Mouse (Mus musculus) kidney, postnatal 10 days (tissue): ENCODE data around the gene Hsd11b1.

Source experiments
- DNase-seq: peaks from one replicate; pipeline ENCODE4 v3.0.0; 2021; ENCODE audit warnings: mixed read lengths

Hsd11b1 gene

GRCm38 (mm10) chr1:193242238-193242637 is 21.6 kb downstream of the Hsd11b1 start:
- peak; percentile 56 for DNase-seq

GRCm38 (mm10) chr1:193241436-193241835 is 22.4 kb downstream of the Hsd11b1 start:
- no peak for DNase-seq

GRCm38 (mm10) chr1:193238426-193238825 is 25.4 kb downstream of the Hsd11b1 start:
- DNase-seq, result no peak

- no peak for DNase-seq
Observed at GRCm38 (mm10) chr1:193234930-193235329, 28.9 kb downstream of the Hsd11b1 start.

- DNase-seq, result no peak
Observed at GRCm38 (mm10) chr1:193234130-193234645, 29.7 kb downstream of the Hsd11b1 start.

- no peak for DNase-seq
Observed at GRCm38 (mm10) chr1:193232732-193233131, 31.1 kb downstream of the Hsd11b1 start.

- DNase-seq, result no peak
Observed at GRCm38 (mm10) chr1:193230935-193231334, 32.9 kb downstream of the Hsd11b1 start.

GRCm38 (mm10) chr1:193230531-193230930 is 33.3 kb downstream of the Hsd11b1 start:
- no peak for DNase-seq

- no peak for DNase-seq
Observed at GRCm38 (mm10) chr1:193229570-193229969, 34.3 kb downstream of the Hsd11b1 start.

GRCm38 (mm10) chr1:193227537-193227936 is 36.3 kb downstream of the Hsd11b1 start:
- no peak for DNase-seq

GRCm38 (mm10) chr1:193226724-193227522 is 37.0 kb downstream of the Hsd11b1 start:
- DNase-seq, result peak; percentile 44

- no peak for DNase-seq
Observed at GRCm38 (mm10) chr1:193226114-193226513, 37.8 kb downstream of the Hsd11b1 start.

GRCm38 (mm10) chr1:193225531-193225930 is 38.3 kb downstream of the Hsd11b1 start:
- no peak for DNase-seq

- no peak for DNase-seq
Observed at GRCm38 (mm10) chr1:193220408-193220807, 43.5 kb downstream of the Hsd11b1 start.

GRCm38 (mm10) chr1:193216000-193216399 is 47.9 kb downstream of the Hsd11b1 start:
- no peak for DNase-seq

GRCm38 (mm10) chr1:193214053-193214452 is 49.8 kb downstream of the Hsd11b1 start:
- no peak for DNase-seq

GRCm38 (mm10) chr1:193211371-193211770 is 52.5 kb downstream of the Hsd11b1 start:
- DNase-seq, result no peak

GRCm38 (mm10) chr1:193208178-193208577 is 55.7 kb downstream of the Hsd11b1 start:
- DNase-seq, result peak; percentile 81

- no peak for DNase-seq
Observed at GRCm38 (mm10) chr1:193207503-193207902, 56.4 kb downstream of the Hsd11b1 start, which contains the start of gene Lamb3. Lamb3 (plus strand) TSS chr1:193207699.

- no peak for DNase-seq
Observed at GRCm38 (mm10) chr1:193205431-193205830, 58.4 kb downstream of the Hsd11b1 start.

- no peak for DNase-seq
Observed at GRCm38 (mm10) chr1:193203821-193204220, 60.1 kb downstream of the Hsd11b1 start.

- DNase-seq, result no peak
Observed at GRCm38 (mm10) chr1:193201383-193201778, 62.5 kb downstream of the Hsd11b1 start, which contains the start of gene Traf3ip3. Traf3ip3 (minus strand) TSS chr1:193201703.

- no peak for DNase-seq
Observed at GRCm38 (mm10) chr1:193200640-193201382, 63.1 kb downstream of the Hsd11b1 start.

GRCm38 (mm10) chr1:193198312-193198711 is 65.6 kb downstream of the Hsd11b1 start:
- no peak for DNase-seq
